Mouse (Mus musculus) limb, embryonic 12.5 days (tissue): ENCODE results near the gene 4932411N23Rik. TPM values are rescaled to one million over a fixed set of nuclear protein-coding genes. Genes with fewer than 3 reads are reported as not detected.
"Not testable (repeated sequence)": the region's sequence is repeated elsewhere in the genome, so short reads cannot be mapped to it uniquely, and the experiment has no call there.

Source experiments
- ATAC-seq: fragments of 200-750 bp; cut with Nextera tagmentation; 2 replicates; pipeline ENCODE4 v1.8.0; 2017; ENCODE audit warnings: low read depth, moderate TSS enrichment; ENCODE audit not compliant: insufficient number of reproducible peaks, insufficient read depth, low FRiP score, low TSS enrichment
- H3K27ac ChIP-seq: fragments of 300-500 bp; sonication (generic); 2 replicates; pipeline ENCODE4 v1.5.1; 2016; ENCODE audit warnings: mild to moderate bottlenecking, moderate library complexity
- H3K27me3 ChIP-seq: fragments of 300-500 bp; sonication (generic); 2 replicates; pipeline ENCODE4 v1.6.1; 2016; ENCODE audit warnings: mild to moderate bottlenecking, moderate library complexity
- H3K36me3 ChIP-seq: fragments of 300-500 bp; sonication (generic); 2 replicates; pipeline ENCODE4 v1.6.1; 2016; ENCODE audit warnings: mild to moderate bottlenecking, moderate library complexity
- H3K4me1 ChIP-seq: fragments of 300-500 bp; sonication (generic); replicated peaks from 2 replicates; pipeline ENCODE4 v1.6.1; 2016
- H3K4me2 ChIP-seq: fragments of 300-500 bp; sonication (generic); 2 replicates; pipeline ENCODE4 v1.6.1; 2016; ENCODE audit warnings: mild to moderate bottlenecking, moderate library complexity
- H3K4me3 ChIP-seq: fragments of 300-500 bp; sonication (generic); replicated peaks from 2 replicates; pipeline ENCODE4 v1.5.1; 2016; ENCODE audit warnings: mild to moderate bottlenecking
- H3K9ac ChIP-seq: fragments of 300-500 bp; sonication (generic); replicated peaks from 2 replicates; pipeline ENCODE4 v1.6.1; 2016; ENCODE audit warnings: mild to moderate bottlenecking, moderate library complexity
- H3K9me3 ChIP-seq: fragments of 300-500 bp; sonication (generic); 2 replicates; pipeline ENCODE4 v1.6.1; 2016; ENCODE audit warnings: mild to moderate bottlenecking, moderate library complexity
- WGBS: fragments of 180-500 bp; shearing (Covaris S2); methylation state at CpG from one replicate; pipeline ENCODE4 v1.1.7; 2016; 5-methylcytosine and 5-hydroxymethylcytosine counted together
- polyA plus RNA-seq: library from polyadenylated mRNA; unstranded; fragments of >200 nt; fragmentation: Nextera tagmentation; extraction: Ambion mirVana; gene quantifications from 2 replicates; pipeline ENCODE4 v1.2.1, GENCODE M21; 2016

4932411N23Rik gene
- not detected in 2 replicates for polyA plus RNA-seq

DNA sequence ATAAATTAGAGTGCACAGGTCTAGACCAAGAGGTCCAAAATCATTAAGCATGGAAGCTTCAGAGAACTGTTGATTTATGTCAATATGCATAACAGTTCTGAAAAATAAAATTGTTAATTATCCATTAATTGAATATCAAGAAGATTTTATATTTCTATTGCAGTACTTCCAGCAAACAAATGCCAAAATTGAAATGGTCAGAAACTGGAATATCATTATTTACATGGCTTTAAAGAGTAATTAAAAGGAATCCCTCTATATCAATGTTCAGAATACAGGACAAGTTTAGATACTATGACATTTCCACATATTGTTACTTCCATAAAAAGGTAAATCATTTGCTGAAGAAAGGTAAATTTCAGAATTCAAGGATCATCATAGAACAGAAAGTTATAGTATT lies at the start of gene 4932411N23Rik:
4932411N23Rik (minus strand) TSS at position 101 of the 400 bp plus-strand sequence.
- Histone ChIP-seq H3K36me3 (no peaks in the 10 kb centered on the region), H3K27me3 (no peaks in the 10 kb centered on the region), H3K4me3 (no peak within 1 kb of the TSS), H3K9ac (no peak within 1 kb of the TSS), H3K9me3 (no peaks in the 10 kb centered on the region), H3K27ac (no peak within 1 kb of the TSS), H3K4me1 (no peaks in the 10 kb centered on the region), H3K4me2 (no peak within 1 kb of the TSS)
- no peak for ATAC-seq

- Histone ChIP-seq H3K4me1 (no peaks in the 10 kb centered on the region), H3K9me3 (no peaks in the 10 kb centered on the region), H3K4me2 (no peak overlapping the region), H3K27me3 (no peaks in the 10 kb centered on the region), H3K27ac (no peak overlapping the region), H3K4me3 (no peak overlapping the region), H3K9ac (no peak overlapping the region), H3K36me3 (no peaks in the 10 kb centered on the region)
- WGBS: 84% methylated on average over 5 of the region's 5 CpGs
- no peak for ATAC-seq
Measured at GRCm38 (mm10) chrX:126779895-126780294, 35.8 kb downstream of the 4932411N23Rik start.

GRCm38 (mm10) chrX:126777643-126778042 lies 38.0 kb downstream of the 4932411N23Rik start:
- H3K4me1 ChIP-seq, H3K27ac ChIP-seq, H3K4me3 ChIP-seq, ATAC-seq, H3K36me3 ChIP-seq, H3K27me3 ChIP-seq, H3K4me2 ChIP-seq, H3K9ac ChIP-seq, H3K9me3 ChIP-seq: not testable (repeated sequence)
- WGBS: 84% methylated on average over 5 of the region's 6 CpGs

DNA sequence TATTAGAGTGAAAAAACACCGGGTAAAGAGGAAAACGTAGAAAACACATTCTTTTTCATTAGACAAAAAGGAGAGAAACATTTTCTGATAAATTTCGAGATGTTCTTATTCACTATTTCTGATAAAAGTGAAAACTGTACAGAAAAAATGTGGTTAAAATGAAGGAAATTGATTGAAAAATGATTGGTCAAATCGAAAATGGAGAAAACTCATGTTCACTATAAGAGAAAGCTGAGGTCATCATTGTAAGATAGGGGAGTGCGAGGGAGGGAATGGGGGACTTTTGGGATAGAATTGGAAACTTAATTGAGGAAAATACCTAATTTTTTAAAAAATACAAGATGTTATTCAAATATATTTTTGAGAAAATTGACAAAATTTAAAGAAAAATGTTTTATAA lies 40.8 kb downstream of the 4932411N23Rik start:
- H3K36me3 ChIP-seq, H3K27me3 ChIP-seq, H3K4me2 ChIP-seq, H3K4me3 ChIP-seq, H3K4me1 ChIP-seq, ATAC-seq, H3K9ac ChIP-seq, H3K9me3 ChIP-seq, H3K27ac ChIP-seq: not testable (repeated sequence)
- 83% methylated on average over 5 of the region's 5 CpGs for WGBS

DNA sequence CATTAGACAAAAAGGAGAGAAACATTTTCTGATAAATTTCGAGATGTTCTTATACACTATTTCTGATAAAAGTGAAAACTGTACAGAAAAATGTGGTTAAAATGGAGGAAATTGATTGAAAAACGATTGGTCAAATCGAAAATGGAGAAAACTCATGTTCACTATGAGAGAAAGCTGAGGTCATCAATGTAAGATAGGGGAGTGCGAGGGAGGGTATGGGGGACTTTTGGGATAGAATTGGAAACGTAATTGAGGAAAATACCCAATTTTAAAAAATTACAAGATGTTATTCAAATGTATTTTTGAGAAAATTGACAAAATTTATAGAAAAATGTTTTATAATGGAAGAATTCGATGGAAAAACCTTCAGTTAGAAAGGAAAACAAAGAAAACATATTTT lies 42.2 kb downstream of the 4932411N23Rik start:
- not testable (repeated sequence) for ATAC-seq, H3K27ac ChIP-seq, H3K4me1 ChIP-seq, H3K27me3 ChIP-seq, H3K9me3 ChIP-seq, H3K4me2 ChIP-seq, H3K4me3 ChIP-seq, H3K36me3 ChIP-seq, H3K9ac ChIP-seq
- 74% methylated on average over 5 of the region's 6 CpGs for WGBS

Other genes starting within 250 kb of the 4932411N23Rik start
- not detected in 2 replicates for gene Gm382, start 224.1 kb upstream of the 4932411N23Rik start, polyA plus RNA-seq